Mouse (Mus musculus): Measurements from ENCODE around the gene Snrpa.

Snrpa gene

DNA sequence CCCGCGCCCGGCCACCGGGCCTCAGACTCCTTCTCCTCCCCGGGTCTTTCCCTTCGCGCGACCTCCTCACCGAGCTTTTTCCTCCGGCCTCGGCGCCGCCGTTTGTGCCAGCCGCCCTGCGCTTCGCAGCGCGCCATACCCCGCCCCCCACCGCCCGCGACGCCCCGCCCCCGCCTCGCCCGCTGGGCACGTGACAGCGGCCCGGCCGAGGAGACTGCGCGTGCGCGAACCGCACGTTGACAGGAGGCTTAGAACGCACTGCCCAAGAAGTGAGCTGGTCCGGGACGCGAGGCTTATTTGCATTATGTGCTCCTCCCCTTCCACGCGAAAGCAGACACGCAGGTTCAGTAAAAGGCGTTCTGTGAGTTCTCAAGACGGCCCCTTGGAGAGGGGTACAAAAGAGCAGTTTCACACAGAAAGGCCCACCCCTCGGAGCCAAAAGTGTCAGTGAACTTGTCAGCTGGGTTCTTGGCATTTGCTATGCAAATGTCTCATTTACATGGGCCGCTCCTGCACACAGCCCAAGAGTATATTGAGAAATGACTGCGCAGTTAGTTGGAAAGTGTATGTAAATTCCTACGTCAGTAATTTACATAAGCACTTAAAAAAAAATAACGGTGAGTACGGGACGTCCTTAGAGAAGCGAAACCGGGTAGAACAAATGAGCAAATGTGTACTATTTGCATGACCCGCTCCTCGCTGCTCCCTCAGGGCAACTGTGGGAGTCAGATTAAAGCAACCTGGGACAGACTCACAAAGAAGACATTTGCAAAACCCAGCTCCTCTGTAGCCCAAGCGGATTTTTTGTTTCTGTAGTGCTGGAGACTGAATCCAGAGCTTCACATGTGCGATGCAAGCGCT is 29.2 kb downstream of the Snrpa start, which contains the start of gene Egln2:
Gene Egln2, minus strand, starts transcription at position 189 of the 861 bp plus-strand sequence.
- peak; percentile 96 to 97 for DNase-seq (ENCODE audit: low spot score in 2 of 2)

- DNase-seq (ENCODE audit: low spot score in 2 of 2), result peak; percentile 86 to 88
Observed at GRCm38 (mm10) chr7:27166229-27166613, 29.9 kb downstream of the Snrpa start.

- peak in 1 of 2 experiments; percentile 33 for DNase-seq (ENCODE audit: low spot score in 2 of 2)
Observed at GRCm38 (mm10) chr7:27165696-27166095, 30.4 kb downstream of the Snrpa start.

DNA sequence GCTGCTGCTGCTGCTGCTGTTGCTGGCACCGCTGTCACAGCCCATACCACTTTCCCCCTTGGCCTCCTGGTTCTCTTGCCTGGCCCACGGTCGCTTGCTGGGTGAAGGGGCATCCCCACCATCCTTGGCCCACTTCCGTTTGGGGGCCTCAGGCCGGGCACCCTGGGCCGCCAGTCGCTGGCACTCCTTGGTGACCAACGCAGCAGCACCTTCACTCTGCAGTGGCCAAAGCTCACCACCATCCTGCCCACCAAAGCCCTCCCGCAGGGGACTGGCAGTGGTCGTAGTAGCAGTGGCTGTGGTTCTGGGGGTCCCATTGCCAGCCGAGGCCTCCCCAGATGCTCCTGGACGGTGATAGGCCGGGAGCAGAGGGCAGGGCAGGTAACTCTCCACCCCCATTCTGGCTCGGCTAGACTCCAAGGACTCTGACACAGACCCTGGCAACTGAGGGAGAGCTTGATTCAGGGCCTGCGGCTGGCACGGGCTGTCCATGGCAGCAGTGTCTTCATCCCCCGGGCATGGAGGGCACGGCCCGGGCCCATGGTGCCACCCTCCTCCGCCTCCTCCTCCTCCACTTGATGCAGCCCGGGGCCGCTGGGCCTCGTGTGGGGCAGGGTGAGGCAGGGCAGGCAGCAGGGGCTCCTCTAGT is 30.9 kb downstream of the Snrpa start:
- peak; percentile 51 to 57 for DNase-seq (ENCODE audit: low spot score in 2 of 2)

GRCm38 (mm10) chr7:27164112-27164947 is 31.7 kb downstream of the Snrpa start:
- peak in 1 of 2 experiments; percentile 66 for DNase-seq (ENCODE audit: low spot score in 2 of 2)

- peak in 1 of 2 experiments; percentile 35 for DNase-seq (ENCODE audit: low spot score in 2 of 2)
Observed at GRCm38 (mm10) chr7:27163450-27163805, 32.6 kb downstream of the Snrpa start.

DNA sequence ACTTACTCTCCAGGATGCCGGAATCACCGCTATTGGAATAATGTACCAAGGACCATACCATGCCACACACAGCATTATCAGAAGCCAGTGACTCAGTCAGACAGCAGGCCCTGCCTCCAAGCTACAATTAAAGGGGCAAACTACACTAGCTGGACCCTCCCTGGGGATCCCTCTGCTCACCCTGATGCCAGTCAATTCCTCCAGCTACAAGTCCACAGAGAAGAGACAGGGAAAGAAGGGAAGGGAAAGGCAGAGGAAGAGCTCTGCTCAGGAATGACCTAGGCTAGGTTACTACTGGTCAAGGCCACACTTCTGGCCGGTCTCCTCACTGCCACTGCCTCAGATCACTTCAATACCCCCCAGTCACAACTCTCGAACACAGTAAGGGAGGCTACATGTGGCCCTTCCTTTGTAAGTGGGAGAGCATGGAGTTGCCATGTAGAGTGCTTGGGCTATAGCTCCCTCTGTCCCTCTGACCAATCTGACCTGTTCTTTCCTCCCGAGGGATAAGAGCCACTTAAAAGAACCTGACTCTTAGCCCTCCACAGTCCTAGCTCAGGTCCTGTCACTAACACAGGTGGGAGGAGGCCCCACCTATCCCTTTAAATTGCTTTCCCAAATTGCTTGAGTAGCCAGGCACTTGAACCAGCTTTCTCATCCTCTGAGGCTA is 33.2 kb downstream of the Snrpa start:
- DNase-seq (ENCODE audit: low spot score in 2 of 2), result no peak

GRCm38 (mm10) chr7:27161744-27162143 is 34.3 kb downstream of the Snrpa start:
- DNase-seq (ENCODE audit: low spot score in 2 of 2), result peak in 1 of 2 experiments; percentile 28

GRCm38 (mm10) chr7:27160921-27161320 is 35.1 kb downstream of the Snrpa start:
- DNase-seq (ENCODE audit: low spot score in 2 of 2), result peak in 1 of 2 experiments; percentile 27

DNA sequence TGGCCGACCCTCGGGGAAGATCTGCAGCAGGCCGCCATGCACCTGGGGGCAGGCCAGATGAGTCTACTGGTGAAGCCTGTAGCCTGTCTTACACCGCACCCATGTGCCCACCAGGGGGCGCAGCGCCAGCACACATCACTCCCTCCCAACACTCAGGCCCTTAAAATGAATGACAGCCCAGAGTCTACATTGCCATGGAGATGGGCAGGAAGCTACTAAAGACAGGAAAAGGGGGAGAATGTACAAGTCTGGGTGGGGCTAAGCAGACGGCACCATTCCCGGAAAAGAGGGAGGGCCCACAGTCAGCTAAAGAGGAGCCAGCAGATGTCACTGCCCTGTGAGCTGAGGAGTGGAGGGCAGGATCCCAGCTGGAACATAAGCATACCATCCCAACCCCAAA is 36.2 kb downstream of the Snrpa start:
- peak; percentile 91 to 94 for DNase-seq (ENCODE audit: low spot score in 2 of 2)

- peak in 1 of 2 experiments; percentile 36 for DNase-seq (ENCODE audit: low spot score in 2 of 2)
Observed at GRCm38 (mm10) chr7:27159256-27159655, 36.8 kb downstream of the Snrpa start.

DNA sequence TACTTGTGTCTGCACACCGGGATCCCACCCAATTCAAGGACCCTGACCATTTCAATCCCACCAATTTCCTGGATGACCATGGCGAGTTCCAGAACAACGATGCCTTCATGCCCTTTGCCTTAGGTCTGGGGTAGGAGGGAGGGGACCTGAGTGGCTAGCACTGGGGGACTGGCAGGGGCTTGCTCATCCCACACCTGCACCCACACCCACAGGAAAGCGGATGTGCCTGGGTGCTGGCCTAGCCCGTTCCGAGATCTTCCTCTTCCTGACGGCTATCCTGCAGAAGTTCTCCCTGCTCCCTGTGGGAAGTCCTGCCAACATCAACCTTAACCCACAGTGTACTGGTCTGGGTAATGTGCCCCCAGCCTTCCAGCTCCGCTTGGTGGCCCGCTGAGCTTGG is 37.9 kb downstream of the Snrpa start:
- DNase-seq (ENCODE audit: low spot score in 2 of 2), result peak in 1 of 2 experiments; percentile 30

GRCm38 (mm10) chr7:27156005-27156404 is 40.1 kb downstream of the Snrpa start:
- DNase-seq (ENCODE audit: low spot score in 2 of 2), result peak in 1 of 2 experiments; percentile 51

DNA sequence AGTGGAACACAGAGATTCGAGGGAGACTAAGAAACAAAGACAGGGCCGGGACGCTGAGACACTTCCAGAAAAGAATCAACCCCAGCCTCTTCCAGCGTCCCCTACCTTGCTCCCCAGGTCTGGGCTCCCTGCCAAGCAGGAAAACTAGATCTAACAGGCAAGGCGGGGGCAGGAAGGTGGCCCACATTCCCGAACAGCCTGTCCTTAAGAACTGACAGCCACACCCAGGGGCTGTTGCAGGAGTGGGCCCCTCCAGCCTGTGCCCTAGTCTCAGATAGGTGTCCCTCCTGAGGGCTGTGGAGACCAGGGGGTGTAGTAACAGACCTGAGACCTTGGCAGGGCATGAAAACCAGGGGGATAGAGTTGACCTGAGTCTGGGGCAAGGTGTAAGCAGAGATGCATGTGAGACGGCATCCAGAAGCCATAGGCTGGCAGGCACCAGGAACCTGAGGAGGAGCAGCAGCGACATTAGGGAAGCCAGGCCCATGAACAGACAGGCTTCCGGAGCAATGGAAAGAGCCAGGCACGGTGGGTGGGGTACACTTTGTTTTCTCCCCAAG is 42.8 kb downstream of the Snrpa start, which contains the start of gene Cyp2t4:
Gene Cyp2t4, plus strand, starts transcription at position 510 of the 560 bp plus-strand sequence.
- peak in 1 of 2 experiments; percentile 41 for DNase-seq (ENCODE audit: low spot score in 2 of 2)

Measured in right cerebral cortex, postnatal 10 days (tissue).